Mouse (Mus musculus) olfactory bulb, adult 2 months (tissue): ENCODE measurements at regions not wholly inside any gene's neighbourhood (a gene's known extent, or its start where the extent isn't known, plus 50 kb on each side); places are given as distances from the start of the nearest gene placed in this dataset.

Source experiments
- CTCF ChIP-seq: fragments of 200-500 bp; IDR thresholded peaks from 2 replicates; pipeline ENCODE4 v1.5.1; 2012; ENCODE audit warnings: low read depth, mild to moderate bottlenecking, low read length, moderate library complexity; ENCODE audit not compliant: insufficient read depth
- POLR2A ChIP-seq: fragments of 200-500 bp; IDR thresholded peaks from 2 replicates; pipeline ENCODE4 v1.6.1; 2012; ENCODE audit warnings: mild to moderate bottlenecking, low read depth, low read length, moderate library complexity; ENCODE audit not compliant: insufficient read depth

- TF ChIP-seq POLR2A = no peak
- TF ChIP-seq CTCF = no peak
Measured at GRCm38 (mm10) chr4:152963001-152963400, 485.3 kb upstream of the Kcnab2 start.
